Mouse (Mus musculus): ENCODE measurements at regions not wholly inside any gene's neighbourhood (a gene's known extent, or its start where the extent isn't known, plus 50 kb on each side); places are given as distances from the start of the nearest gene placed in this dataset.
"Not testable (repeated sequence)": the region's sequence is repeated elsewhere in the genome, so short reads cannot be mapped to it uniquely, and the experiment has no call there.

GRCm38 (mm10) chr6:68680099-68680791 lies 1144.6 kb upstream of the Tacstd2 start:
- Histone ChIP-seq H3K27ac (replicated peaks) (no peak overlapping the region), H3K9ac (ENCODE audit: low read length) (no peak overlapping the region), H3K4me1 (replicated peaks; ENCODE audit: control insufficient read depth, insufficient read depth) (no peaks in the 10 kb centered on the region), H3K27me3 (ENCODE audit: control insufficient read depth, insufficient read depth, low read length) (no peaks in the 10 kb centered on the region), H3K36me3 (ENCODE audit: control insufficient read depth, insufficient read depth, low read length) (no peaks in the 10 kb centered on the region), H3K9me3 (ENCODE audit: control insufficient read depth, low read length) (no peaks in the 10 kb centered on the region), H3K4me3 (ENCODE audit: low read depth, low read length) (no peak overlapping the region), H3K4me2 (replicated peaks; ENCODE audit: low read depth) (no peak overlapping the region)
- ATAC-seq (ENCODE audit: low FRiP score, low TSS enrichment), result no peak
- no peak for TF ChIP-seq CTCF (IDR thresholded peaks at IDR 0.05; ENCODE audit: low read depth)
- TF ChIP-seq EP300 (optimal IDR thresholded peaks at IDR 0.05), result no peak
- 76% methylated on average over 3 of the region's 3 CpGs for WGBS
- no peak for DNase-seq (ENCODE audit: low spot score)

- whole genome bisulfite sequencing, result under 1% methylated on average over 10 of the region's 10 CpGs
- H3K4me1 ChIP-seq (replicated peaks; ENCODE audit: control insufficient read depth, insufficient read depth); ATAC-seq (ENCODE audit: low FRiP score, low TSS enrichment); H3K9me3 ChIP-seq (ENCODE audit: control insufficient read depth, low read length); H3K4me2 ChIP-seq (replicated peaks; ENCODE audit: low read depth); H3K4me3 ChIP-seq (ENCODE audit: low read depth, low read length); H3K27ac ChIP-seq (replicated peaks); H3K27me3 ChIP-seq (ENCODE audit: control insufficient read depth, insufficient read depth, low read length); H3K36me3 ChIP-seq (ENCODE audit: control insufficient read depth, insufficient read depth, low read length); H3K9ac ChIP-seq (ENCODE audit: low read length): not testable (repeated sequence)
- peak; percentile 43 for DNase-seq (ENCODE audit: low spot score)
- TF ChIP-seq CTCF (IDR thresholded peaks at IDR 0.05; ENCODE audit: low read depth), result peak; percentile 79
These were observed 1132.8 kb upstream of the Tacstd2 start for GRCm38 (mm10) chr6:68668433-68668832.

GRCm38 (mm10) chr6:68632309-68632708 lies 1096.7 kb upstream of the Tacstd2 start:
- ATAC-seq (ENCODE audit: low FRiP score, low TSS enrichment); H3K4me1 ChIP-seq (replicated peaks; ENCODE audit: control insufficient read depth, insufficient read depth); H3K4me2 ChIP-seq (replicated peaks; ENCODE audit: low read depth); H3K36me3 ChIP-seq (ENCODE audit: control insufficient read depth, insufficient read depth, low read length); DNase-seq (ENCODE audit: low spot score); H3K27me3 ChIP-seq (ENCODE audit: control insufficient read depth, insufficient read depth, low read length); H3K27ac ChIP-seq (replicated peaks); H3K4me3 ChIP-seq (ENCODE audit: low read depth, low read length); H3K9ac ChIP-seq (ENCODE audit: low read length); H3K9me3 ChIP-seq (ENCODE audit: control insufficient read depth, low read length): not testable (repeated sequence)

GRCm38 (mm10) chr6:68631787-68632186 lies 1096.2 kb upstream of the Tacstd2 start:
- Histone ChIP-seq H3K4me3 (ENCODE audit: low read depth, low read length) (no peak overlapping the region), H3K4me1 (replicated peaks; ENCODE audit: control insufficient read depth, insufficient read depth) (no peaks in the 10 kb centered on the region), H3K9me3 (ENCODE audit: control insufficient read depth, low read length) (no peaks in the 10 kb centered on the region), H3K36me3 (ENCODE audit: control insufficient read depth, insufficient read depth, low read length) (no peaks in the 10 kb centered on the region), H3K9ac (ENCODE audit: low read length) (no peak overlapping the region), H3K27me3 (ENCODE audit: control insufficient read depth, insufficient read depth, low read length) (no peaks in the 10 kb centered on the region), H3K27ac (replicated peaks) (no peak overlapping the region), H3K4me2 (replicated peaks; ENCODE audit: low read depth) (no peak overlapping the region)
- WGBS, result 68% methylated on average over 1 of the region's 1 CpGs
- no peak for TF ChIP-seq CTCF (IDR thresholded peaks at IDR 0.05; ENCODE audit: low read depth)
- TF ChIP-seq EP300 (optimal IDR thresholded peaks at IDR 0.05), result no peak
- no peak for ATAC-seq (ENCODE audit: low FRiP score, low TSS enrichment)
- no peak for DNase-seq (ENCODE audit: low spot score)

- Histone ChIP-seq H3K4me3 (ENCODE audit: low read depth, low read length) (no peak overlapping the region), H3K9me3 (ENCODE audit: control insufficient read depth, low read length) (no peaks in the 10 kb centered on the region), H3K9ac (ENCODE audit: low read length) (no peak overlapping the region), H3K36me3 (ENCODE audit: control insufficient read depth, insufficient read depth, low read length) (no peaks in the 10 kb centered on the region), H3K27ac (replicated peaks) (no peak overlapping the region), H3K4me1 (replicated peaks; ENCODE audit: control insufficient read depth, insufficient read depth) (no peaks in the 10 kb centered on the region), H3K27me3 (ENCODE audit: control insufficient read depth, insufficient read depth, low read length) (no peaks in the 10 kb centered on the region), H3K4me2 (replicated peaks; ENCODE audit: low read depth) (no peak overlapping the region)
- ATAC-seq (ENCODE audit: low FRiP score, low TSS enrichment), result no peak
- TF ChIP-seq CTCF (IDR thresholded peaks at IDR 0.05; ENCODE audit: low read depth) (peak; percentile 30), EP300 (optimal IDR thresholded peaks at IDR 0.05) (no peak)
- WGBS, result 74% methylated on average over 2 of the region's 2 CpGs
- DNase-seq (ENCODE audit: low spot score), result no peak
These were observed 1070.4 kb upstream of the Tacstd2 start for GRCm38 (mm10) chr6:68606033-68606432.

Data from stomach, postnatal 0 days (tissue).